Mouse (Mus musculus) cortical plate, adult 2 months (tissue): ENCODE measurements around the gene Slc44a5.

Experiments
- CTCF ChIP-seq: fragments of 200-500 bp; IDR thresholded peaks from 2 replicates; pipeline ENCODE4 v1.5.1; 2011; ENCODE audit warnings: mild to moderate bottlenecking, control low read depth, low read length; ENCODE audit not compliant: insufficient read depth; ENCODE audit errors: extremely low read depth
- POLR2A ChIP-seq: fragments of 200-500 bp; IDR thresholded peaks from 2 replicates; pipeline ENCODE4 v1.6.1; 2011; ENCODE audit warnings: mild to moderate bottlenecking, low read length, control low read depth; ENCODE audit not compliant: insufficient read depth; ENCODE audit errors: extremely low read depth

DNA sequence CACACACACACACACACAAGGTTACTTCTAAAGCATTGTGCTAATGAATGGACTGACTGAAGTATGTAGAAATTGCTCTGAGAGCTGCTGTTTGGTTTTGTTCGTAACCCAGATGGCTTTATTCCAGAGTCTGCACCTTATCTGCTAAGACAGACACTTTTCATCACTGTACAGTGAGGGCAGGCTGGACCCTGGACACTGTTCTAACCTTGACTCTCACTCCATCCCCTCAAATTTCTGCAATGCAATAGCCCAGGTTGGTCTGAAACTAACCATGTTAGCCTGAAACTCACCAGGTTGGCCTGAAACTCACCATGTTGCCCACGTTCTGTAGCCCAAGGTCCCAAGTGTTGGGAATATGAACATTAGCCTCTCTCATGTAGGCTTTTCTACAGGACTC, 239.3 kb downstream of the Slc44a5 start:
- TF ChIP-seq POLR2A (no peak), CTCF (no peak)
